Mouse (Mus musculus): Measurements from ENCODE around the gene Uvrag. TPM values are rescaled to one million over a fixed set of nuclear protein-coding genes. Genes with fewer than 3 reads are reported as not detected.

Uvrag gene
- total and polyA plus RNA-seq, 3 experiments = 13.1 to 29.9 (median 23.3) TPM

DNA sequence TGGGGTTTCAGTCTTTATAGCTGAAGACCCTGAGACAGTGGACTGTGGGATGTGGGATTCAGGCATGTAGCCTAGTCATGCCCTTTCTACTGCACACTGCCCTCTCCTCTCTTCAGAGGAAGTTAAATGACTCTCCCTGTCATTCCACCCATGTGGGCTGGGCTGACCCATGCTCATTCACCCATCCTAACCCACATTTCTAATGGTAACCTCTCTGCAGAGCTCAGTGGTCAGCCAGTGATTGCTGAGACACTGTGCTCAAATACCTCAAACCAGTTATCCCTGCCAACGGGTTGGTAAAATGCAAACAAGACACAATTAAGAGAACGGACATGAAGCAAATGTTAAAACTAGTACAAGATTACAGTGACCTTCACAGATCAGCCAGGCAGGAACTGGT lies 39.9 kb downstream of the Uvrag start:
- Histone ChIP-seq H3K36me3 (replicated peaks) (peaks cover 65% of the 10 kb centered on the region), H3K27me3 (ENCODE audit: insufficient read depth, low read length) (no peaks in the 10 kb centered on the region), H3K4me3 (ENCODE audit: low read depth, low read length) (no peak overlapping the region), H3K9me3 (replicated peaks) (no peaks in the 10 kb centered on the region), H3K4me1 (ENCODE audit: insufficient read depth, low read depth, low read length) (peaks cover 21% of the 10 kb centered on the region)
- TF ChIP-seq POLR2AphosphoS5 (IDR thresholded peaks at IDR 0.05; ENCODE audit: insufficient replicate concordance, low read depth, low read length) = no peak
- TF ChIP-seq GATA1 (IDR thresholded peaks at IDR 0.05; ENCODE audit: borderline replicate concordance, low read length) = no peak
- TF ChIP-seq TAL1 (conservative IDR thresholded peaks at IDR 0.05; ENCODE audit: low read depth, low read length) = no peak
- no peak for TF ChIP-seq CTCF (IDR thresholded peaks at IDR 0.05; ENCODE audit: low read depth, low read length)
- TF ChIP-seq GATA2 (IDR thresholded peaks at IDR 0.05; ENCODE audit: borderline replicate concordance, low read depth, low read length) = no peak
- no peak for DNase-seq (ENCODE audit: low spot score)
- no peak for ATAC-seq (ENCODE audit: extremely low read depth, insufficient number of reproducible peaks, low FRiP score, poor library complexity, severe bottlenecking)

DNA sequence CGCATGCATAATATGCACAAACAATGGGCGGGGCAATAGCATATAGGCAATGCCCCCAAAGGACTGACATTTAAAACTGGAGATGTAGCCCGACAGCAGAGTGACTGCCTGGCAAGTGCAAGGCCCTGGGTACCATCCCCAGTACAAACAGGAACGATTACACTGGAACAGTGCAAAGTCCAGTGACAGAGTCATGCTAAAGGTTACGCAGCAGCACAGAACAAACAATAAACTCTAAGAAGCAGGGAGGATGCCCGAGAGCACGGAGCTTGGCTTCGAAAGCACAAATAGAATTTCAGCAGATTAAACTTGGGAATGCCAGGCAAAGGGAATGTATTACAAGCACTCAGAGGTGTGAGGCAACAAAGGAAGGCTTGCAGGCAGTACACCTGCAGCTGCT lies 40.4 kb downstream of the Uvrag start:
- Histone ChIP-seq H3K9me3 (replicated peaks) (no peaks in the 10 kb centered on the region), H3K4me3 (ENCODE audit: low read depth, low read length) (no peak overlapping the region), H3K27me3 (ENCODE audit: insufficient read depth, low read length) (no peaks in the 10 kb centered on the region), H3K4me1 (ENCODE audit: insufficient read depth, low read depth, low read length) (peaks cover 21% of the 10 kb centered on the region), H3K36me3 (replicated peaks) (peaks cover 67% of the 10 kb centered on the region)
- TF ChIP-seq CTCF (IDR thresholded peaks at IDR 0.05; ENCODE audit: low read depth, low read length) (no peak), TAL1 (conservative IDR thresholded peaks at IDR 0.05; ENCODE audit: low read depth, low read length) (no peak), POLR2AphosphoS5 (IDR thresholded peaks at IDR 0.05; ENCODE audit: insufficient replicate concordance, low read depth, low read length) (no peak), GATA2 (IDR thresholded peaks at IDR 0.05; ENCODE audit: borderline replicate concordance, low read depth, low read length) (no peak), GATA1 (IDR thresholded peaks at IDR 0.05; ENCODE audit: borderline replicate concordance, low read length) (no peak)
- ATAC-seq (ENCODE audit: extremely low read depth, insufficient number of reproducible peaks, low FRiP score, poor library complexity, severe bottlenecking) = no peak
- no peak for DNase-seq (ENCODE audit: low spot score)

DNA sequence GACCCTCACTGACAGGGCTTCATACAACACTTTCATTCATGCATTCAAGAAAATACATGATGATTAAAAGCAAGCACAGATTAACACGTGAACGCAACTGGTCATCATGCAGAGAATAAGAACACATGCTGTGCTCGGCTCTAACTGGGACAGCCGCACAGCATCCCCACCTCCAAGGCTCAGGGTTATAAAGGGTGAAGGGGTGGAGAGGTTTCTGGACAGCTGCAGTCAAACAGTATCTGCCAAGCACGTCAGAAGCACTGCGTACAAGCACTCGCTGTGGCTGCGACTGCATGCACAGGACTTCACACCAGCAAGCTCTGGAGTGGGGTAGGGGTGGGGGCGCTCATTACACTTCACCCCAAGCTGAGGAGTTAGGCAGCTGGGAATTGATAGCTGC lies 40.9 kb downstream of the Uvrag start:
- no peak for ATAC-seq (ENCODE audit: extremely low read depth, insufficient number of reproducible peaks, low FRiP score, poor library complexity, severe bottlenecking)
- H3K4me3 ChIP-seq (ENCODE audit: low read depth, low read length) = no peak overlapping the region
- DNase-seq (ENCODE audit: low spot score) = no peak
- TF ChIP-seq GATA2 (IDR thresholded peaks at IDR 0.05; ENCODE audit: borderline replicate concordance, low read depth, low read length) (no peak), CTCF (IDR thresholded peaks at IDR 0.05; ENCODE audit: low read depth, low read length) (no peak), GATA1 (IDR thresholded peaks at IDR 0.05; ENCODE audit: borderline replicate concordance, low read length) (no peak), TAL1 (conservative IDR thresholded peaks at IDR 0.05; ENCODE audit: low read depth, low read length) (no peak), POLR2AphosphoS5 (IDR thresholded peaks at IDR 0.05; ENCODE audit: insufficient replicate concordance, low read depth, low read length) (no peak)
- no peaks in the 10 kb centered on the region for H3K9me3 ChIP-seq (replicated peaks)
- no peaks in the 10 kb centered on the region for H3K27me3 ChIP-seq (ENCODE audit: insufficient read depth, low read length)
- peaks cover 66% of the 10 kb centered on the region for H3K36me3 ChIP-seq (replicated peaks)
- H3K4me1 ChIP-seq (ENCODE audit: insufficient read depth, low read depth, low read length) = peaks cover 21% of the 10 kb centered on the region

DNA sequence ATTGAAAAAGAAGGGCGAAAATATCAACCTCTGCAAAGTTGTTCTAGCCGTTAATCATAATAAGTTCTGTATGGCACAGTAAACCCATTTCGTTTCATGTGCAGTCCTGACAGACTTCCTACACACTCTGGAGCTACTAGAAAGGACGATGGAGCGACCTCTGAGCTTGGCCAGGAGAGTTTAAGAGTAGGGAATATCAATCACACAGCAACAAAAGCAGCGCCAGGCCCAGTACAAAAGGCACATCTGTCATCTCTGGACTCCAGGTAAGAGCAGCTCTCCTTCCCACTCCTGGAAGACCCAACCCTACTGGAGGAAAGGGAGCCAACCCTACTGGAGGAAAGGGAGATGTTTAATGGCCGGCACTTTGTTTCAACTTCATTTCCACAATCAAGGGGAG lies 43.2 kb downstream of the Uvrag start:
- Histone ChIP-seq H3K9me3 (replicated peaks) (no peaks in the 10 kb centered on the region), H3K4me1 (ENCODE audit: insufficient read depth, low read depth, low read length) (peaks cover 19% of the 10 kb centered on the region), H3K27me3 (ENCODE audit: insufficient read depth, low read length) (no peaks in the 10 kb centered on the region), H3K36me3 (replicated peaks) (peaks cover 69% of the 10 kb centered on the region), H3K4me3 (ENCODE audit: low read depth, low read length) (no peak overlapping the region)
- ATAC-seq (ENCODE audit: extremely low read depth, insufficient number of reproducible peaks, low FRiP score, poor library complexity, severe bottlenecking) (no peak), DNase-seq (ENCODE audit: low spot score) (no peak)
- TF ChIP-seq TAL1 (conservative IDR thresholded peaks at IDR 0.05; ENCODE audit: low read depth, low read length) (no peak), GATA1 (IDR thresholded peaks at IDR 0.05; ENCODE audit: borderline replicate concordance, low read length) (no peak)

DNA sequence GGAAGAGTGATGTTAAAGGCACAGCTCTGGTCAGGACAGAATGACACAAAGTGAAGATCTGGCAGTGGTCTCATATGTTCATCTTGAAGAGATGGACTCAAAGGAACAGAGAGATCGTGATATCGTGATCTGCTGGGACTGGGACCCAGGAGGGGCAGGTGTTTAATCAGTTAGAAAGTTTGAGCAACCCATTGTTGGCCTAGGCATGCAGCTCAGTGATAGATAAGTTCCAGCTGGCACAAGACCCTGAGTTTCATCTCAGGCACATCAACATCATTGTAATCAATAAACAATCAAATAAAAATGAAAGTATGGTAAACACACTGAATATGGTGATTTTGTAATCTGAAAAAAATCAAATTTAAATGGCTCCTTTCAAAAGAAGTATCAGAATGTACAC lies 43.8 kb downstream of the Uvrag start:
- H3K9me3 ChIP-seq (replicated peaks) = no peaks in the 10 kb centered on the region
- no peak overlapping the region for H3K4me3 ChIP-seq (ENCODE audit: low read depth, low read length)
- peaks cover 73% of the 10 kb centered on the region for H3K36me3 ChIP-seq (replicated peaks)
- no peaks in the 10 kb centered on the region for H3K27me3 ChIP-seq (ENCODE audit: insufficient read depth, low read length)
- DNase-seq (ENCODE audit: low spot score) (no peak), ATAC-seq (ENCODE audit: extremely low read depth, insufficient number of reproducible peaks, low FRiP score, poor library complexity, severe bottlenecking) (no peak)
- peaks cover 13% of the 10 kb centered on the region for H3K4me1 ChIP-seq (ENCODE audit: insufficient read depth, low read depth, low read length)
- TF ChIP-seq POLR2AphosphoS5 (IDR thresholded peaks at IDR 0.05; ENCODE audit: insufficient replicate concordance, low read depth, low read length) (no peak), GATA1 (IDR thresholded peaks at IDR 0.05; ENCODE audit: borderline replicate concordance, low read length) (no peak), GATA2 (IDR thresholded peaks at IDR 0.05; ENCODE audit: borderline replicate concordance, low read depth, low read length) (no peak), CTCF (IDR thresholded peaks at IDR 0.05; ENCODE audit: low read depth, low read length) (no peak)

DNA sequence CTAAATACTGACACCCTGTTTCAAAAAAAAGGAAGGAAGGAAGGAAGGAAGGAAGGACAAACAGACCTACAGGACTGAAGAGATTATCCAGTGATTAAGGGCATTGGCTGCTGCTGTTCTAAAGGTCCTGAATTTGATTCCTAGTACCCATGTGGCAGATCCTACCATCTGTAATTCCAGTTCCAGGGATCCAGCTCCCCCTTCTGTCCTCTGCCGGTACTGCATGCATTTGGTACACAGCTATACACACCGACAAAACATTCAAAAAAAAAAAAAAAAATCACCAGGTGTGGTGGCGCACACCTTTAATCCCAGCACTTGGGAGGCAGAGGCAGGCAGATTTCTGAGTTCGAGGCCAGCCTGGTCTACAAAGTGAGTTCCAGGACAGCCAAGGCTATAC lies 45.8 kb downstream of the Uvrag start:
- ATAC-seq (ENCODE audit: extremely low read depth, insufficient number of reproducible peaks, low FRiP score, poor library complexity, severe bottlenecking) = no peak
- H3K4me1 ChIP-seq (ENCODE audit: insufficient read depth, low read depth, low read length) = no peaks in the 10 kb centered on the region
- TF ChIP-seq TAL1 (conservative IDR thresholded peaks at IDR 0.05; ENCODE audit: low read depth, low read length) (no peak), CTCF (IDR thresholded peaks at IDR 0.05; ENCODE audit: low read depth, low read length) (0 out of 2 replicates have a peak, but pooled peaks have one; percentile 17), POLR2AphosphoS5 (IDR thresholded peaks at IDR 0.05; ENCODE audit: insufficient replicate concordance, low read depth, low read length) (no peak)
- DNase-seq (ENCODE audit: low spot score) = no peak
- no peaks in the 10 kb centered on the region for H3K27me3 ChIP-seq (ENCODE audit: insufficient read depth, low read length)
- no peak overlapping the region for H3K4me3 ChIP-seq (ENCODE audit: low read depth, low read length)
- H3K9me3 ChIP-seq (replicated peaks) = no peaks in the 10 kb centered on the region
- H3K36me3 ChIP-seq (replicated peaks) = peaks cover 69% of the 10 kb centered on the region

DNA sequence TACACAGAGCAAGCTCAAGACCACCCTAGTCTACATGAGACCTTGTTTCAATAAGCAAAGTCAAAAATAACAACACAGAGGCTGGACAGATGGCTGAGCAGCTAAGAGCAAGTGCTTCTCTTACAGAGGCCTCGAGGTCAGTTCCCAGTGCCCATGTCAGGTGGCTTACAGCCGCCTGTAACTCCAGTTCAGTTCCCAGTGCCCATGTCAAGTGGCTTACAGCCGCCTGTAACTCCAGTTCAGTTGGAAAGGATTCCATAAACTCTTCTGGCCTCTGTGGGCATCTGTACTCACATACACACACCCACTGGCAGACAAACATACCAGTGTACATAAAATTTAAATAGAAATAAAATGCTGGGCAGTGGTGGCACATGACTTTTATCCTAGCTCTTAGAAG lies 46.6 kb downstream of the Uvrag start:
- H3K4me1 ChIP-seq (ENCODE audit: insufficient read depth, low read depth, low read length) = no peaks in the 10 kb centered on the region
- H3K27me3 ChIP-seq (ENCODE audit: insufficient read depth, low read length) = no peaks in the 10 kb centered on the region
- DNase-seq (ENCODE audit: low spot score) (no peak), ATAC-seq (ENCODE audit: extremely low read depth, insufficient number of reproducible peaks, low FRiP score, poor library complexity, severe bottlenecking) (no peak)
- H3K4me3 ChIP-seq (ENCODE audit: low read depth, low read length) = no peak overlapping the region
- no peaks in the 10 kb centered on the region for H3K9me3 ChIP-seq (replicated peaks)
- TF ChIP-seq TAL1 (conservative IDR thresholded peaks at IDR 0.05; ENCODE audit: low read depth, low read length) = no peak
- TF ChIP-seq POLR2AphosphoS5 (IDR thresholded peaks at IDR 0.05; ENCODE audit: insufficient replicate concordance, low read depth, low read length) = no peak
- TF ChIP-seq GATA2 (IDR thresholded peaks at IDR 0.05; ENCODE audit: borderline replicate concordance, low read depth, low read length) = no peak
- no peak for TF ChIP-seq GATA1 (IDR thresholded peaks at IDR 0.05; ENCODE audit: borderline replicate concordance, low read length)
- no peak for TF ChIP-seq CTCF (IDR thresholded peaks at IDR 0.05; ENCODE audit: low read depth, low read length)
- peaks cover 65% of the 10 kb centered on the region for H3K36me3 ChIP-seq (replicated peaks)

All from G1E (cell line).